Mouse (Mus musculus): ENCODE data around the gene Actc1. TPM values are rescaled to one million over a fixed set of nuclear protein-coding genes. Genes with fewer than 3 reads are reported as not detected.

Actc1 gene
- polyA plus RNA-seq, 1 experiment from 2014 or later, result 1.3 TPM

- Histone ChIP-seq H3K9ac (ENCODE audit: low read depth, low read length) (no peak overlapping the region), H3K4me2 (ENCODE audit: low read length) (no peak overlapping the region), H3K36me3 (ENCODE audit: control insufficient read depth, insufficient read depth, low read length) (no peaks in the 10 kb centered on the region), H3K4me3 (ENCODE audit: low read length) (no peak overlapping the region), H3K9me3 (ENCODE audit: control insufficient read depth, low read length) (no peaks in the 10 kb centered on the region), H3K27ac (ENCODE audit: low read depth, low read length) (no peak overlapping the region), H3K27me3 (replicated peaks; ENCODE audit: control insufficient read depth, insufficient read depth, low read length) (no peaks in the 10 kb centered on the region), H3K4me1 (ENCODE audit: control insufficient read depth, insufficient read depth, low read depth, low read length) (no peaks in the 10 kb centered on the region)
- ATAC-seq, result peak; percentile 75
- 25% methylated on average over 10 of the region's 10 CpGs for WGBS
Observed at GRCm38 (mm10) chr2:114057303-114057853, 4.0 kb upstream of the Actc1 start.

GRCm38 (mm10) chr2:114054129-114054528, 781 bp upstream of the Actc1 start:
- no peaks in the 10 kb centered on the region for H3K27me3 ChIP-seq (replicated peaks; ENCODE audit: control insufficient read depth, insufficient read depth, low read length)
- H3K4me3 ChIP-seq (ENCODE audit: low read length), result no peak overlapping the region
- no peak overlapping the region for H3K9ac ChIP-seq (ENCODE audit: low read depth, low read length)
- no peak for ATAC-seq
- no peak overlapping the region for H3K4me2 ChIP-seq (ENCODE audit: low read length)
- H3K4me1 ChIP-seq (ENCODE audit: control insufficient read depth, insufficient read depth, low read depth, low read length), result no peaks in the 10 kb centered on the region
- 87% methylated on average over 4 of the region's 4 CpGs for WGBS
- H3K9me3 ChIP-seq (ENCODE audit: control insufficient read depth, low read length), result no peaks in the 10 kb centered on the region
- H3K36me3 ChIP-seq (ENCODE audit: control insufficient read depth, insufficient read depth, low read length), result no peaks in the 10 kb centered on the region
- no peak overlapping the region for H3K27ac ChIP-seq (ENCODE audit: low read depth, low read length)

GRCm38 (mm10) chr2:114051871-114052241, 1.5 kb downstream of the Actc1 start:
- no peak overlapping the region for H3K9ac ChIP-seq (ENCODE audit: low read depth, low read length)
- 93% methylated on average over 14 of the region's 14 CpGs for WGBS
- H3K9me3 ChIP-seq (ENCODE audit: control insufficient read depth, low read length), result no peaks in the 10 kb centered on the region
- H3K27me3 ChIP-seq (replicated peaks; ENCODE audit: control insufficient read depth, insufficient read depth, low read length), result no peaks in the 10 kb centered on the region
- H3K4me1 ChIP-seq (ENCODE audit: control insufficient read depth, insufficient read depth, low read depth, low read length), result no peaks in the 10 kb centered on the region
- H3K4me2 ChIP-seq (ENCODE audit: low read length), result no peak overlapping the region
- ATAC-seq, result no peak
- H3K36me3 ChIP-seq (ENCODE audit: control insufficient read depth, insufficient read depth, low read length), result no peaks in the 10 kb centered on the region
- H3K4me3 ChIP-seq (ENCODE audit: low read length), result no peak overlapping the region
- no peak overlapping the region for H3K27ac ChIP-seq (ENCODE audit: low read depth, low read length)

GRCm38 (mm10) chr2:114051111-114051870, 2.1 kb downstream of the Actc1 start:
- no peak overlapping the region for H3K27ac ChIP-seq (ENCODE audit: low read depth, low read length)
- H3K4me3 ChIP-seq (ENCODE audit: low read length), result no peak overlapping the region
- no peak overlapping the region for H3K4me2 ChIP-seq (ENCODE audit: low read length)
- no peaks in the 10 kb centered on the region for H3K27me3 ChIP-seq (replicated peaks; ENCODE audit: control insufficient read depth, insufficient read depth, low read length)
- 93% methylated on average over 7 of the region's 7 CpGs for WGBS
- H3K36me3 ChIP-seq (ENCODE audit: control insufficient read depth, insufficient read depth, low read length), result no peaks in the 10 kb centered on the region
- no peak overlapping the region for H3K9ac ChIP-seq (ENCODE audit: low read depth, low read length)
- H3K9me3 ChIP-seq (ENCODE audit: control insufficient read depth, low read length), result no peaks in the 10 kb centered on the region
- H3K4me1 ChIP-seq (ENCODE audit: control insufficient read depth, insufficient read depth, low read depth, low read length), result no peaks in the 10 kb centered on the region
- ATAC-seq, result no peak

DNA sequence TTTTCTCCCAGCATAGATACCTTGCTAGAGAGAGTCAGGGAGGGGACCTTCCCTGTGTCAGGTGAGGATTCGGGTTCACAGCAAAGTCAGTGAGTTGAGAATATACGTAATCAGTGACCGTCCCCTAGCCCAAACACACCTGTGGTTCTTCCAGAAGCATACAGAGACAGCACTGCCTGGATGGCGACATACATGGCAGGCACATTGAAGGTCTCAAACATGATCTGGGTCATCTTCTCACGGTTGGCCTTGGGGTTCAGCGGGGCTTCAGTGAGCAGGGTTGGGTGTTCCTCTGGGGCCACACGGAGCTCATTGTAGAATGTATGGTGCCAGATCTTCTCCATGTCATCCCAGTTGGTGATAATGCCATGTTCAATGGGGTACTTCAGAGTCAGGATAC, 3.2 kb downstream of the Actc1 start:
- H3K9ac ChIP-seq (ENCODE audit: low read depth, low read length), result no peak overlapping the region
- no peaks in the 10 kb centered on the region for H3K9me3 ChIP-seq (ENCODE audit: control insufficient read depth, low read length)
- H3K27me3 ChIP-seq (replicated peaks; ENCODE audit: control insufficient read depth, insufficient read depth, low read length), result no peaks in the 10 kb centered on the region
- WGBS, result 93% methylated on average over 7 of the region's 7 CpGs
- no peaks in the 10 kb centered on the region for H3K36me3 ChIP-seq (ENCODE audit: control insufficient read depth, insufficient read depth, low read length)
- no peaks in the 10 kb centered on the region for H3K4me1 ChIP-seq (ENCODE audit: control insufficient read depth, insufficient read depth, low read depth, low read length)
- H3K4me3 ChIP-seq (ENCODE audit: low read length), result no peak overlapping the region
- no peak overlapping the region for H3K4me2 ChIP-seq (ENCODE audit: low read length)
- ATAC-seq, result no peak
- H3K27ac ChIP-seq (ENCODE audit: low read depth, low read length), result no peak overlapping the region

DNA sequence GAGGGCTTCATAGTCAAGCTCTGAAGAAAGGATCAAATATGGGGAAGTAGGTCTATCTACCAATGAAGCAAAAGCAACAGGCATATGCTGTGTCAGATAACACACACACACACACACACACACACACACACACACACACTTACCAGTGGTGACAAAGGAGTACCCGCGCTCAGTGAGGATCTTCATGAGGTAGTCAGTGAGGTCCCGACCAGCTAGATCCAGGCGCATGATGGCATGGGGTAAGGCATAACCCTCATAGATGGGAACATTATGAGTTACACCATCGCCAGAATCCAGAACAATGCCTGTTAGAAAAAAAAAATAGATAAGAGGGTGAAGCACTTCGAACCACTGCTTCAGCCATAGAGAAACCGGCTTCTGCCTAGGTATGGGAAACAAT, 4.0 kb downstream of the Actc1 start:
- no peak for ATAC-seq
- Histone ChIP-seq H3K9ac (ENCODE audit: low read depth, low read length) (no peak overlapping the region), H3K4me3 (ENCODE audit: low read length) (no peak overlapping the region), H3K4me1 (ENCODE audit: control insufficient read depth, insufficient read depth, low read depth, low read length) (no peaks in the 10 kb centered on the region), H3K27ac (ENCODE audit: low read depth, low read length) (no peak overlapping the region), H3K4me2 (ENCODE audit: low read length) (no peak overlapping the region), H3K36me3 (ENCODE audit: control insufficient read depth, insufficient read depth, low read length) (no peaks in the 10 kb centered on the region), H3K27me3 (replicated peaks; ENCODE audit: control insufficient read depth, insufficient read depth, low read length) (no peaks in the 10 kb centered on the region), H3K9me3 (ENCODE audit: control insufficient read depth, low read length) (no peaks in the 10 kb centered on the region)
- WGBS, result 98% methylated on average over 7 of the region's 7 CpGs

DNA sequence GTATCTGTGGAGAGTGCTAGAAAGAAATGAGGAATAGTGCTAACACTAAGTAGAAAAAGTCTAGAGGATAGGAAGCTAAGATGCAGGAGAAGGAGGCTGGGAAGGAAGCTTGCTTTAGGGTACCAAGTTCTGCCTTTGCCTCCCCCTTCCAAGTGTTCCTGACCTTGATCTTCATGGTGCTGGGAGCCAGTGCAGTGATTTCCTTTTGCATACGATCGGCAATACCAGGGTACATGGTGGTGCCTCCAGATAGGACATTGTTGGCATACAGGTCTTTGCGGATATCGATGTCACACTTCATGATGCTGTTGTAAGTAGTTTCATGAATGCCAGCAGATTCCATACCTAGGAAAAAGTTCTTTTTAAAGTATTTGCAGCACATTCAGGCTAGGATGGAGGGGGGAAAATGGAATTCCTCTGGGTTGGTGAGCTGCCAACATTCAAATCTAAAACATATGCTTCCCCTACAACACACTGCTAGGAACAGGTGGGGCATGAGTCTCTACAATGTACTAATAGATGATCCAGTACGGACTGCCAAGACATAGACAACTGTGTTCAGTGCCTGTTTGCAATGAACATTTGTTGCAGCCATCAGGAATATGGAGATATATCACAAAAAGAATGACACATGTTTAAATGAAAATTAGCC, 5.3 kb downstream of the Actc1 start:
- 87% methylated on average over 5 of the region's 5 CpGs for WGBS
- Histone ChIP-seq H3K9me3 (ENCODE audit: control insufficient read depth, low read length) (no peaks in the 10 kb centered on the region), H3K4me2 (ENCODE audit: low read length) (no peak overlapping the region), H3K27ac (ENCODE audit: low read depth, low read length) (no peak overlapping the region), H3K4me3 (ENCODE audit: low read length) (no peak overlapping the region), H3K27me3 (replicated peaks; ENCODE audit: control insufficient read depth, insufficient read depth, low read length) (no peaks in the 10 kb centered on the region), H3K9ac (ENCODE audit: low read depth, low read length) (no peak overlapping the region), H3K36me3 (ENCODE audit: control insufficient read depth, insufficient read depth, low read length) (no peaks in the 10 kb centered on the region), H3K4me1 (ENCODE audit: control insufficient read depth, insufficient read depth, low read depth, low read length) (no peaks in the 10 kb centered on the region)
- ATAC-seq, result no peak

DNA sequence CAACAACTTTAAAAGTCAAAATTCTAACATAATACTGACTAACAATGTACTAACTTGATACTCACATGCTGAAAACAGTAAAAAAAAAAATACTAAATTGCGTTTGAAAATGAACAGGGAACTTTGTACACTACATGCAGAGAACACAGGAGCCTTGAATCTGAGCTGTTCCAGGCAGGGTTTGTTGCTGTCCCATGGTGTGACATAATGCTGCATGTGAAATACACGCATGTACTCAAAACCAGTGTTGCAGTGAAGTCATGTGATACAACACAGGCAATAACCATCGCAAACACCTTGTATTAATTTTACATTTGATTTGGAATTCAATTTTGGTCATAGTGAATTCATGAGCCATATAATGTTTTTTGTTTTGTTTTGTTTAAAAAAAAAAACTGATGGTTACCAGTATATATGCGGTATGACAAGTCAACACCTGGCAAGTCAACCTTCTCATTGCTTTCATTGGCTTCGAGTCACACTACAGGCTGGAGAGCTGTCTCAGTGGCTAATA, 7.1 kb downstream of the Actc1 start:
- no peak for ATAC-seq
- no peak overlapping the region for H3K4me2 ChIP-seq (ENCODE audit: low read length)
- 89% methylated on average over 5 of the region's 5 CpGs for WGBS
- no peak overlapping the region for H3K27ac ChIP-seq (ENCODE audit: low read depth, low read length)
- H3K9ac ChIP-seq (ENCODE audit: low read depth, low read length), result no peak overlapping the region
- H3K36me3 ChIP-seq (ENCODE audit: control insufficient read depth, insufficient read depth, low read length), result no peaks in the 10 kb centered on the region
- no peak overlapping the region for H3K4me3 ChIP-seq (ENCODE audit: low read length)
- H3K9me3 ChIP-seq (ENCODE audit: control insufficient read depth, low read length), result no peaks in the 10 kb centered on the region
- no peaks in the 10 kb centered on the region for H3K27me3 ChIP-seq (replicated peaks; ENCODE audit: control insufficient read depth, insufficient read depth, low read length)
- H3K4me1 ChIP-seq (ENCODE audit: control insufficient read depth, insufficient read depth, low read depth, low read length), result no peaks in the 10 kb centered on the region

- no peak overlapping the region for H3K4me3 ChIP-seq (ENCODE audit: low read length)
- H3K27me3 ChIP-seq (replicated peaks; ENCODE audit: control insufficient read depth, insufficient read depth, low read length), result no peaks in the 10 kb centered on the region
- H3K36me3 ChIP-seq (ENCODE audit: control insufficient read depth, insufficient read depth, low read length), result no peaks in the 10 kb centered on the region
- no peak overlapping the region for H3K4me2 ChIP-seq (ENCODE audit: low read length)
- no peak for ATAC-seq
- 77% methylated on average over 2 of the region's 2 CpGs for WGBS
- H3K27ac ChIP-seq (ENCODE audit: low read depth, low read length), result no peak overlapping the region
- no peak overlapping the region for H3K9ac ChIP-seq (ENCODE audit: low read depth, low read length)
- H3K9me3 ChIP-seq (ENCODE audit: control insufficient read depth, low read length), result no peaks in the 10 kb centered on the region
- H3K4me1 ChIP-seq (ENCODE audit: control insufficient read depth, insufficient read depth, low read depth, low read length), result no peaks in the 10 kb centered on the region
Observed at GRCm38 (mm10) chr2:114037926-114038325, 15.4 kb downstream of the Actc1 start.

Data from hindbrain, embryonic 16.5 days (tissue).